Mouse (Mus musculus) megakaryocyte, embryonic 14.5 days (primary cell): ENCODE data around the gene Kif2a. TPM values are rescaled to one million over a fixed set of nuclear protein-coding genes. Genes with fewer than 3 reads are reported as not detected.
"Not testable (repeated sequence)": the region's sequence is repeated elsewhere in the genome, so short reads cannot be mapped to it uniquely, and the experiment has no call there.

Experiments used
- H3K27me3 ChIP-seq: replicated peaks from 2 replicates; pipeline ENCODE3; 2012; ENCODE audit warnings: inconsistent platforms
- H3K36me3 ChIP-seq: replicated peaks from 2 replicates; pipeline ENCODE3; 2012; ENCODE audit warnings: low read length, inconsistent platforms, mixed read lengths
- H3K4me1 ChIP-seq: 2 replicates; pipeline ENCODE4 v1.6.1; 2012; ENCODE audit warnings: inconsistent platforms
- H3K4me3 ChIP-seq: replicated peaks from 2 replicates; pipeline ENCODE3; 2012; ENCODE audit warnings: moderate library complexity, mild to moderate bottlenecking, inconsistent platforms
- H3K9me3 ChIP-seq: 2 replicates; pipeline ENCODE4 v1.6.1; 2012; ENCODE audit warnings: inconsistent platforms
- FLI1 ChIP-seq: IDR thresholded peaks from 2 replicates; pipeline ENCODE4 v1.6.1; 2012; ENCODE audit warnings: low read length, inconsistent platforms, mixed read lengths
- GATA1 ChIP-seq: IDR thresholded peaks from 3 replicates; pipeline ENCODE4 v1.6.1; 2012; ENCODE audit warnings: mixed read lengths, low read length, inconsistent platforms, borderline replicate concordance
- polyA plus RNA-seq: library from polyadenylated mRNA; stranded (reverse); fragments of >175 nt; gene quantifications from 2 replicates; pipeline ENCODE4 v1.2.3, GENCODE M21; 2012; ENCODE audit warnings: low replicate concordance; ENCODE audit not compliant: insufficient read depth

The Kif2a gene
- polyA plus RNA-seq, 1 experiment: 27.9 TPM

- H3K27me3 ChIP-seq: no peaks in the 10 kb centered on the region
- H3K36me3 ChIP-seq: peaks cover 25% of the 10 kb centered on the region
- TF ChIP-seq GATA1 (no peak), FLI1 (no peak)
- peak overlapping the region; percentile 78 for H3K4me3 ChIP-seq
- H3K9me3 ChIP-seq: 0 out of 2 replicates have a peak, but pooled peaks cover 3% of the 10 kb centered on the region
- H3K4me1 ChIP-seq: peaks cover 74% of the 10 kb centered on the region
These were observed 3.7 kb upstream of the Kif2a start for GRCm38 (mm10) chr13:107025663-107026062.

- H3K4me3 ChIP-seq: peak overlapping the region; percentile 98
- H3K27me3 ChIP-seq: no peaks in the 10 kb centered on the region
- peaks cover 70% of the 10 kb centered on the region for H3K4me1 ChIP-seq
- H3K36me3 ChIP-seq: peaks cover 32% of the 10 kb centered on the region
- 0 out of 2 replicates have a peak, but pooled peaks cover 3% of the 10 kb centered on the region for H3K9me3 ChIP-seq
- TF ChIP-seq GATA1 (no peak), FLI1 (no peak)
These were observed 593 bp upstream of the Kif2a start for GRCm38 (mm10) chr13:107022266-107023171.

- 0 out of 2 replicates have a peak, but pooled peaks cover 3% of the 10 kb centered on the region for H3K9me3 ChIP-seq
- no peak for TF ChIP-seq FLI1
- TF ChIP-seq GATA1: no peak
- H3K4me3 ChIP-seq: peak overlapping the region; percentile 98
- peaks cover 73% of the 10 kb centered on the region for H3K4me1 ChIP-seq
- no peaks in the 10 kb centered on the region for H3K27me3 ChIP-seq
- peaks cover 52% of the 10 kb centered on the region for H3K36me3 ChIP-seq
These were observed 2.5 kb downstream of the Kif2a start for GRCm38 (mm10) chr13:107019443-107019842.

GRCm38 (mm10) chr13:107013926-107014325 is 8.0 kb downstream of the Kif2a start:
- Histone ChIP-seq H3K27me3 (no peaks in the 10 kb centered on the region), H3K9me3 (no peaks in the 10 kb centered on the region), H3K36me3 (peaks cover 70% of the 10 kb centered on the region), H3K4me1 (peaks cover 100% of the 10 kb centered on the region), H3K4me3 (no peak overlapping the region)
- TF ChIP-seq GATA1 (no peak), FLI1 (no peak)

GRCm38 (mm10) chr13:107011618-107012017 is 10.3 kb downstream of the Kif2a start:
- Histone ChIP-seq H3K9me3 (no peaks in the 10 kb centered on the region), H3K4me1 (peaks cover 100% of the 10 kb centered on the region), H3K4me3 (peak overlapping the region; percentile 46), H3K27me3 (no peaks in the 10 kb centered on the region), H3K36me3 (peaks cover 54% of the 10 kb centered on the region)
- TF ChIP-seq FLI1 (no peak), GATA1 (no peak)

DNA sequence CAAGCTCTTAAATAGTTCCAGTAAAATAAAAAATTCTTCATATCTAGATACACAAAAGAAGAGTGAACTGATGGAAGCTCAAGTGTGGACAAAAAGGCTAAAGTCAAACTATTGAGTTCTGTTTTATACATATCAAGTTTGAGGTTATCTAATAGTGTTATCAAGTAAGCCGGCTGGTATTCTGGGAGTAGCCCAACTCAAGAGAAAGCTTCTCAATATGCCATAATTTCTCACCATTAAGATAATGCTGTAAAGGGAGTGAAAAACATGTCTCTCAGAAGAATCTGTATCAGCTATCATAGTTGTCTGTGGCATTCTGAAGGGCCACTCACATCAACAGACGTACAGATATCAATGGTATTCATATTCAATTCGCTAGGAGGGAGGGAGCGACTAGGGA is 13.8 kb downstream of the Kif2a start:
- H3K4me3 ChIP-seq: no peak overlapping the region
- peaks cover 90% of the 10 kb centered on the region for H3K4me1 ChIP-seq
- peaks cover 27% of the 10 kb centered on the region for H3K36me3 ChIP-seq
- H3K27me3 ChIP-seq: no peaks in the 10 kb centered on the region
- no peaks in the 10 kb centered on the region for H3K9me3 ChIP-seq
- TF ChIP-seq FLI1 (no peak), GATA1 (no peak)

DNA sequence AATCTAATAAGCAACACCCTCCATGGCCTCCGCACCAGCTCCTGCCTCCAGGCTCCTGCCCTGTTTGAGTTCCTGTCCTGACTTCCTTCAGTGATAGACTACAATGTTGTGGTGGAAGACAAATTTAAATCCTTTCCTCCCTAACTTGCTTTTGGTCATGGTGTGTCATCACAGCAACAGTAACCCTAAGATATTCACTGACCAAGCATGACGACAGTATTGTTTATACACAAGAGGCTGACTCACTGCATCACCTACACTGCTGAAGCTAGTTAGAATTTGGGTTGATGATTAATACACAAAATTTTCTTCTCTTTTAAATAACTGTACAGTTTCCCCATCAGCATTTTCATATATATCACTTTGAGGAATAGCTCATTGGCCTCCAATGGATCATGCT is 18.7 kb downstream of the Kif2a start:
- H3K4me3 ChIP-seq: peak overlapping the region; percentile 59
- no peaks in the 10 kb centered on the region for H3K27me3 ChIP-seq
- H3K4me1 ChIP-seq: peaks cover 89% of the 10 kb centered on the region
- TF ChIP-seq FLI1 (no peak), GATA1 (no peak)
- H3K9me3 ChIP-seq: no peaks in the 10 kb centered on the region
- H3K36me3 ChIP-seq: peaks cover 35% of the 10 kb centered on the region

GRCm38 (mm10) chr13:106998671-106999070 is 23.3 kb downstream of the Kif2a start:
- Histone ChIP-seq H3K4me3 (peak overlapping the region; percentile 69), H3K27me3 (no peaks in the 10 kb centered on the region), H3K9me3 (no peaks in the 10 kb centered on the region), H3K4me1 (peaks cover 96% of the 10 kb centered on the region), H3K36me3 (peaks cover 65% of the 10 kb centered on the region)
- no peak; the same call in 2 of the 3 replicates for TF ChIP-seq GATA1
- TF ChIP-seq FLI1: no peak

DNA sequence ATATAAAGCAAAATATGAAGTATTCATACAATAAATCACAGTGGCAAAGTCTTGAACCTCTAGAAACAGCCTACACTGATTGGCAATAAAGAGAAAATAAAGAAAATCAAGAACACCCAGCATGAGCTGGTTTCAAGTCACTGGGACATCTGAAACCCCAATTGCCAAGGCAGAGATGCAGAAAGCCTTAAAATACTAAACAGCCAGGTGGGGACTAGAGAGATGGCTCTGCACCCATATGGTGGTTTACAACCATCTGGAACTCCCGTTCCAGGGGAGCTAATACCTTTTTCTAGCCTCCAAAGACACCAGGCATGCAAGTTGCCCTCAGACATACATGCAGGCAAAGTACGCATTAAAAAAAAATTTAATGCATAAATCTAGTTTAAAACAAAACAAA is 23.9 kb downstream of the Kif2a start:
- Histone ChIP-seq H3K36me3 (peaks cover 72% of the 10 kb centered on the region), H3K4me1 (peaks cover 90% of the 10 kb centered on the region), H3K27me3 (no peaks in the 10 kb centered on the region), H3K9me3 (no peaks in the 10 kb centered on the region), H3K4me3 (peak overlapping the region; percentile 62)
- TF ChIP-seq GATA1: no peak
- TF ChIP-seq FLI1: no peak

DNA sequence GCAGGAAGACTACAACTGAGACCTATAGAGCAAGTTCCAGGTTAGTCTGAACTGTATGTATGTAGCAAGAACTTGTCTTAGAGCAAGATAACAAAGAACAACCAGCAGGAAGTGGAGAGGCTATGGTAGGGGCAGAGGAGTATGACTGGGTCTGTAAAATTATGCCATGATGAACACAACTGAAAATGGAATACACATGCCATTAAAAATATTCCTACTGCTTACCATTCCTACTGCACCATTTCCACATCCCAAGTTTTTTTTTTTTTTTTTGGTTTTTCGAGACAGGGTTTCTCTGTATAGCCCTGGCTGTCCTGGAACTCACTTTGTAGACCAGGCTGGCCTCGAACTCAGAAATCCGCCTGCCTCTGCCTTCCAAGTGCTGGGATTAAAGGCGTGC is 24.4 kb downstream of the Kif2a start:
- H3K36me3 ChIP-seq: peaks cover 74% of the 10 kb centered on the region
- not testable (repeated sequence) for H3K9me3 ChIP-seq, H3K27me3 ChIP-seq
- peaks cover 85% of the 10 kb centered on the region for H3K4me1 ChIP-seq
- peak overlapping the region; percentile 2 for H3K4me3 ChIP-seq

DNA sequence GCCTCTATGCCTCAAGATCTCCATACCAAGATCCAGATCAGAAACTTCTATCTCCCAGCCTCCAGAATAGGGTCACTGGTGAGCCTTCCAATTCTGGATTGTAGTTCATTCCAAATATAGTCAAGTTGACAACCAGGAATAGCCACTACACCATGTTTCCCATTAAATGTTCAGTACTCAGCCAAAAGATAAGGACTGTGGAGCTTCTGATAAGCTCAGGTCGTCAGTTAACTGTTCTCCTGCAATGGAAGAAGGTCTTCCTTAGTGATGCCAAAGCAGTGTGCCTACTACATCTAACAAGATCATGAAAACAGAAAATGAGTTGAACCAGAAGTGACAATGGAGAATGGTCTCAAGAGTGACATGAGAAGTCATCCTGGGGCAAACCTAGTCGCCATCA is 25.0 kb downstream of the Kif2a start:
- TF ChIP-seq GATA1 (no peak), FLI1 (no peak)
- Histone ChIP-seq H3K4me3 (peak overlapping the region; percentile 74), H3K36me3 (peaks cover 76% of the 10 kb centered on the region), H3K4me1 (peaks cover 79% of the 10 kb centered on the region), H3K27me3 (no peaks in the 10 kb centered on the region), H3K9me3 (no peaks in the 10 kb centered on the region)
